Mouse (Mus musculus) small intestine, adult 2 months (tissue): Measurements from ENCODE around the gene Svop. TPM values are rescaled to one million over a fixed set of nuclear protein-coding genes. Genes with fewer than 3 reads are reported as not detected.

Experiments
- H3K27ac ChIP-seq: fragments of 200-500 bp; 2 replicates; pipeline ENCODE4 v1.5.1; 2012; ENCODE audit warnings: low read depth, low read length, control low read depth, inconsistent platforms; ENCODE audit not compliant: insufficient read depth
- H3K27me3 ChIP-seq: fragments of 200-500 bp; 2 replicates; pipeline ENCODE4 v1.6.1; 2012; ENCODE audit warnings: mild to moderate bottlenecking, moderate library complexity, low read length, inconsistent platforms; ENCODE audit not compliant: control insufficient read depth, insufficient read depth
- H3K36me3 ChIP-seq: fragments of 200-500 bp; 2 replicates; pipeline ENCODE4 v1.6.1; 2012; ENCODE audit warnings: mild to moderate bottlenecking, low read length, control low read depth, inconsistent platforms; ENCODE audit not compliant: control insufficient read depth, insufficient read depth
- H3K4me1 ChIP-seq: fragments of 200-500 bp; 2 replicates; pipeline ENCODE4 v1.6.1; 2012; ENCODE audit warnings: low read length, inconsistent platforms, mixed read lengths; ENCODE audit not compliant: control insufficient read depth, insufficient read depth, insufficient read length
- H3K4me3 ChIP-seq: fragments of 200-500 bp; 2 replicates; pipeline ENCODE4 v1.5.1; 2012; ENCODE audit warnings: low read depth, mild to moderate bottlenecking, control low read depth, inconsistent platforms, low read length, moderate library complexity
- CTCF ChIP-seq: fragments of 200-500 bp; IDR thresholded peaks from 2 replicates; pipeline ENCODE4 v1.5.1; 2012; ENCODE audit warnings: low read depth, mild to moderate bottlenecking, control low read depth, inconsistent platforms, low read length, moderate library complexity, mixed read lengths; ENCODE audit not compliant: insufficient replicate concordance, insufficient read length; ENCODE audit errors: extremely low read depth
- POLR2A ChIP-seq: fragments of 200-500 bp; IDR thresholded peaks from 2 replicates; pipeline ENCODE4 v1.6.1; 2012; ENCODE audit warnings: low read depth, mild to moderate bottlenecking, control low read depth, inconsistent platforms, low read length, moderate library complexity
- WGBS: fragments of 180-500 bp; shearing (Covaris S2); methylation state at CpG from one replicate; pipeline ENCODE4 v1.1.7; 2018; 5-methylcytosine and 5-hydroxymethylcytosine counted together
- polyA plus RNA-seq: library from polyadenylated mRNA; depleted of rRNA; stranded (reverse); fragments of >200 nt; gene quantifications from 2 replicates; pipeline ENCODE4 v1.2.3, GENCODE M21; 2012

The Svop gene
- polyA plus RNA-seq, 1 experiment = 0.42 TPM

DNA sequence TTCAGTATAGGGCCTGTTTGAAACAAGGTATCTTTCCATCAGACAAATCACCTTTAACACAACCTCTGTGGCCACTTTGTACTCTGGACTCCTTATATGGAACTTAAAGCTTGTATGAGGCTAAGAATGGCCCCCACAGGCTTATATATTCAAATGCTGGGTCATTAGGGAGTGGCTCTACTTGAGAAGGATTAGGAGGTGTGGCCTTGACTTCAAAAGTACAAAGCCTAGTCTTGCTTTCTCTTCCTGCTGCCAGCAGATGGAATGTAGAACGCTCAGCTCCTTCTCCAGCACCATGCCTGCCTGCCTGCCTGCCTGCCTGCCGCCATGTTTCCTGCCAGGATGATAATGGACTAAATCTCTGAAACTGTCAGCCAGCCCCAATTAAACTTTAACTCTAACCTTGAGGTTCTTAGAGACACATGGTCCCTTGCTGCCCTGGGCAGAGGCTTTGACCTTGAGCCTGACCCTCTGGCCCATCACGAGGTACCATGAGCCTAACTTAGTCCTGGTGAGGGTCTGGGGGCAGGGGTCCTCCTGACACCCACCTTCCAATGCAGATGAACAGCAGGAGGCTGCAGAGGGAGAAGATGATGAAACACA is 59.1 kb downstream of the Svop start:
- no peaks in the 10 kb centered on the region for H3K27me3 ChIP-seq
- no peak overlapping the region for H3K27ac ChIP-seq
- WGBS = 74% methylated on average over 3 of the region's 3 CpGs
- H3K36me3 ChIP-seq = no peaks in the 10 kb centered on the region
- no peak overlapping the region for H3K4me3 ChIP-seq
- peaks cover 3% of the 10 kb centered on the region; the same call in 1 of the 2 replicates for H3K4me1 ChIP-seq
- no peak for TF ChIP-seq CTCF
- TF ChIP-seq POLR2A = no peak

DNA sequence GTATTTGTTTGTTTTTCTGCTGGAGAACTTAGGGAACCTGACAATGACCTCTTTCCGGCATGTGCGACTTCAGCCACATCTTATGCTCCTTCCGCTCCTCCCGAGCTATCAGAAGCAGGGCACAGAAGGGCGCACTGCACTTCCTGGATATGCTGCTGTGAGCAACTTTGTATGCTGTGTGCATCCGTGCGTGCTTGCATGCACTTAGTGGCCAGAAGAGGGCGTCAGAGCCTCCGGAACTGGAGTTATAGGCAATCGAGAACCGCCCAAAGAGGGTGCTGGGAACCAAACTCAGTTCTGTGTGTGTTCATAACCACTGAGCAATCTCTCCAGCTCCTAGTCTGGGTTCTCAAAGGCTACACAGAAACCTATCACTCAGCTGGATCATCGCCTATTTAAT is 60.7 kb downstream of the Svop start:
- TF ChIP-seq CTCF (no peak), POLR2A (no peak)
- H3K4me1 ChIP-seq = no peaks in the 10 kb centered on the region
- no peak overlapping the region for H3K27ac ChIP-seq
- 88% methylated on average over 12 of the region's 12 CpGs for WGBS
- no peak overlapping the region for H3K4me3 ChIP-seq
- H3K36me3 ChIP-seq = no peaks in the 10 kb centered on the region
- no peaks in the 10 kb centered on the region for H3K27me3 ChIP-seq

DNA sequence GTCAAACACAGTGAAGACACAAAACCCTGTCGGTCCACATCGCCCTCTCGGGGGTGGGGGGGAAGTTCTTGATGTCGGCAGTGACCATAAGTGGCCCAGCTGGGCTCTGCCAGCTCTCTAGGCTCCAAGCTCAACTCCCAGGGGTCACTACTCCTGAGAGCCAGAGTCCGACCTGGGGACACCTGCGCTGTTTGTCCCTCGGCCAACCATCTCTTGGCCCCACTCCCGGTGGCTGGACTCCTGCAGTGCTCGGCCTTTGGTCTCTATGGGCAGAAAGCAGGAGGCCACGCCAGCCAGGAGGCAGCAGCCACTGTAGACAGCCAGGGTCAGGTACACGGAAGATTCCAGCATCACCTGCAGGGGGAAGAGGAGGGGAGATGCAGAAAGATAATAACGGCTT is 63.3 kb downstream of the Svop start:
- TF ChIP-seq POLR2A = no peak
- TF ChIP-seq CTCF = no peak
- Histone ChIP-seq H3K36me3 (no peaks in the 10 kb centered on the region), H3K4me3 (no peak overlapping the region), H3K27ac (no peak overlapping the region), H3K27me3 (no peaks in the 10 kb centered on the region), H3K4me1 (peaks cover 2% of the 10 kb centered on the region; the same call in 1 of the 2 replicates)
- WGBS = 72% methylated on average over 12 of the region's 12 CpGs

DNA sequence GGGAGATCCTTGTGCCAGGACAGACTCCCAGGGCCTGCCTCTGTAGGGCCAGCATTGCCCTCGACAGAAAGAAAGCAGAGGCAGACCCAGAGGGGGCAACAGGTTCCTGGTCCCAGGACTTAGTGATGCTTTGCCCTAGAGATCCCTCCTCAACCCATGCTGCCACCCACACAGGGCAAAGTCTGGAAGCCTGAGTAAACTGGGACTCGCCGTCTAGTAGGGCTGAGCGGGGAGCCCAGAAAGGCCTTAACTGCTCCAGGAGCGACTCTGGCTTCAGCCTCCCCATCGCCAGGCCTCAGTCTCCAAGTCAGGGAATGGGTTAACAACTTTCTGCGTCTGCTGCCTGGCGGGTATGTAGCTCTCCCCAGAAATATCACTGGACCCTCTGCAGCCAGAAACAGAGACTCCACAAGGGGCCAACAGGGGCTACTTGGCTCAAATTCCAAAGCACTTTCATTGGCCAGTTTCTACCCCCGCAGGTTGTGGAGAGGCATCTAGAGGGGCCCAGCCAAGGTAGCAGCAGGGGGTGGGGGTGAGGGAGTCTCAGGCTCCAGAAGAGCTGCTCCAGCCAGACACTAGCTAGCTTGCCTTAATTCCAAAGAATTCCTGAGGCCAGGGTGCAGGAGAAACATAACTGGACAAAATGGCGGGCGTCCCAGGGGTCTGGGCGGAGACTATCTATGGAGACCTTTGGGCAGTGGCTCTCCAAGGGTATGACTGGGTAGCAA is 64.0 kb downstream of the Svop start:
- 75% methylated on average over 12 of the region's 12 CpGs for WGBS
- Histone ChIP-seq H3K4me3 (no peak overlapping the region), H3K4me1 (peaks cover 2% of the 10 kb centered on the region; the same call in 1 of the 2 replicates), H3K27me3 (no peaks in the 10 kb centered on the region), H3K27ac (no peak overlapping the region), H3K36me3 (no peaks in the 10 kb centered on the region)
- TF ChIP-seq POLR2A (no peak), CTCF (no peak)

DNA sequence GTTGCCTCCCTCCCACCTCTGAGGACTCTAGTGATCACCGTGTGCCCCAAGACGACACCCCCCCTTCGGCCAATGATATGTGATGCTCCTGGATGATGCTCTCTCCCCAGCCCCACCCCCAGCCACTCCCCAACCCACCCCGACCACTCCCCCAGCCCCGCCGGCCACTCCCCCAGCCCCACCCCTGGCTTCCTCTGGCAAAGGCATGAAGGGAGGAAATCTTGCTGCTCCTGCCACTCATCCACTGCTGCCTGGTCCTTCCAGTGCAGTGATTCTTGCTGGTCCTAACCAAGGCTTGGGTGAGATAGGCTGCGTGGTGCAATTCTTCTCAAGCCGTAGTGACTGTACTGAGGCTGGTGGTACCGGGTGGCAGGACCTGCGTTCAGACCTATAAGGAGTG is 66.5 kb downstream of the Svop start:
- Histone ChIP-seq H3K27me3 (no peaks in the 10 kb centered on the region), H3K4me1 (peaks cover 2% of the 10 kb centered on the region; the same call in 1 of the 2 replicates), H3K36me3 (no peaks in the 10 kb centered on the region), H3K4me3 (no peak overlapping the region), H3K27ac (no peak overlapping the region)
- WGBS = 12% methylated on average over 10 of the region's 10 CpGs
- TF ChIP-seq POLR2A (no peak), CTCF (no peak)

DNA sequence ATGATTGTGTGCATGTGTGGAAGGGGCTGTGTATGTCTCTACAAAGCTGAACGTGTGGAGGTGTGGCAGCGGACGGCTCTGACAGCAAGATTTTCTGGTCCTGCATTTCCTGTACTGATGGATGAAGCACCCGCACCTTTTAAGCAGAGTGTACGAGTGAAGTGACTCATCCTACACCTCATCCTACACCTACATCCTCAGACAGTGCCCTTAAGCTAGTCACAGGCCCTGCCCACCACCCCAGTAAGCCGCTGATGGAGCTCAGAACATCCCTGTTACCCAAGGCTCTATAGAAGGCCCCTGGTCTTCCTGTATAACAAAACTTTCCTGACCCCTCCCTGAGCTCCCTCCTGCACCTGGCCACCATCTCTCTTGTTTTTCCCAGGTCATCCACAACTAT is 67.0 kb downstream of the Svop start:
- Histone ChIP-seq H3K4me1 (peaks cover 2% of the 10 kb centered on the region; the same call in 1 of the 2 replicates), H3K27me3 (no peaks in the 10 kb centered on the region), H3K27ac (no peak overlapping the region), H3K4me3 (no peak overlapping the region), H3K36me3 (no peaks in the 10 kb centered on the region)
- TF ChIP-seq POLR2A (no peak), CTCF (no peak)
- 48% methylated on average over 6 of the region's 6 CpGs for WGBS

- no peak overlapping the region for H3K27ac ChIP-seq
- no peaks in the 10 kb centered on the region for H3K27me3 ChIP-seq
- no peak overlapping the region for H3K4me3 ChIP-seq
- 65% methylated on average over 7 of the region's 7 CpGs for WGBS
- no peak for TF ChIP-seq POLR2A
- no peak for TF ChIP-seq CTCF
- H3K4me1 ChIP-seq = no peaks in the 10 kb centered on the region
- no peaks in the 10 kb centered on the region for H3K36me3 ChIP-seq
Observed at GRCm38 (mm10) chr5:114015121-114015520, 76.2 kb downstream of the Svop start.
